24 mouse cellular contexts compared by ENCODE assay signal in genomic region chr9:103061471-103062053, GRCm38 (mm10). TPM values are rescaled to one million over a fixed set of nuclear protein-coding genes. Genes with fewer than 3 reads are reported as not detected.
DNase-seq lines count a peak whose midpoint lies in the region; TF ChIP-seq lines count a peak whose summit lies in the region.
"Had no signal": no experiment of that assay in that cellular context is flagged by ENCODE, and none has a peak within 500 bp of the region (broad histone marks: within the 10 kb centered on the region; RNA-seq: fewer than 3 reads in every experiment).

No protein-coding gene starts in this region.

- H3K27me3 ChIP-seq in myocyte (ENCODE audit: control insufficient read depth, insufficient read depth, insufficient read length): no peaks in the 10 kb centered on the region
- H3K27me3 ChIP-seq: limb, embryonic 15.5 days; liver, embryonic 13.5 days had no signal

- H3K4me3 ChIP-seq in embryonic fibroblast, embryonic 13.5 days (ENCODE audit: insufficient read depth, low read length): no peak overlapping the region
- no peak overlapping the region for H3K4me3 ChIP-seq in myocyte
- no peak overlapping the region for H3K4me3 ChIP-seq in gastrocnemius, adult 2 months
- H3K4me3 ChIP-seq: forebrain, embryonic 10.5 days; heart, adult 2 months; heart, embryonic 13.5 days; hindbrain, embryonic 10.5 days; limb, embryonic 10.5 days; limb, embryonic 15.5 days; liver, embryonic 13.5 days had no signal

- peak; percentile 22 for DNase-seq in Muller cell, postnatal 12 days (ENCODE audit: inconsistent ontology term)
- DNase-seq in gastrocnemius, adult 2 months: no peak
- no peak for DNase-seq in kidney, postnatal 10 days
- DNase-seq in kidney, postnatal 36 days: no peak
- DNase-seq: adrenal gland, adult 8-10 months; cerebellum, adult 8-10 months; cerebellum, postnatal 36 days; heart, adult 2 months; heart, postnatal 10 days; kidney, adult 9 months; kidney, postnatal 14 days; liver, embryonic 13.5 days; lung, adult 2 months; lung, postnatal 14 days; midbrain, embryonic 14.5 days; right cerebral cortex, postnatal 25 days had no signal

- H3K4me1 ChIP-seq in embryonic fibroblast, embryonic 13.5 days (ENCODE audit: control insufficient read depth, insufficient read depth, low read length): peaks cover 10% of the 10 kb centered on the region; the same call in 1 of the 2 replicates
- H3K4me1 ChIP-seq: forebrain, embryonic 10.5 days; heart, embryonic 13.5 days; hindbrain, embryonic 10.5 days; liver, embryonic 13.5 days had no signal

- TF ChIP-seq POLR2A in embryonic fibroblast, embryonic 13.5 days (IDR thresholded peaks at IDR 0.05; ENCODE audit: low read depth, low read length): no peak
- no peak for TF ChIP-seq POLR2A in myocyte (IDR thresholded peaks at IDR 0.05; ENCODE audit: insufficient read length, low read depth)

- intact Hi-C loops in gastrocnemius, adult 2 months (cut with DNase I): no loop called here

- no peaks in the 10 kb centered on the region for H3K79me2 ChIP-seq in myocyte (ENCODE audit: control insufficient read depth, insufficient read depth)

- no peak overlapping the region for H3ac ChIP-seq in myocyte (ENCODE audit: control insufficient read depth, insufficient read length)

- TF ChIP-seq CTCF in embryonic fibroblast, embryonic 13.5 days (IDR thresholded peaks at IDR 0.05; ENCODE audit: borderline replicate concordance, insufficient read depth, low read length): no peak
- TF ChIP-seq CTCF in gastrocnemius, adult 2 months (IDR thresholded peaks at IDR 0.05): no peak

- no peaks in the 10 kb centered on the region for H3K36me3 ChIP-seq in myocyte (ENCODE audit: control insufficient read depth, insufficient read depth)
- H3K36me3 ChIP-seq: forebrain, embryonic 10.5 days; heart, embryonic 13.5 days; hindbrain, embryonic 10.5 days; limb, embryonic 10.5 days; limb, embryonic 15.5 days; liver, embryonic 13.5 days had no signal

- peak overlapping the region; percentile 84 for H3K27ac ChIP-seq in embryonic fibroblast, embryonic 13.5 days (ENCODE audit: insufficient read depth, low read length)
- no peak overlapping the region for H3K27ac ChIP-seq in gastrocnemius, adult 2 months
- H3K27ac ChIP-seq: forebrain, embryonic 10.5 days; heart, adult 2 months; heart, embryonic 13.5 days; hindbrain, embryonic 10.5 days; limb, embryonic 10.5 days; limb, embryonic 15.5 days; liver, embryonic 13.5 days had no signal

- peak overlapping the region; percentile 55 for H3K4me2 ChIP-seq in myocyte (ENCODE audit: low read depth)
- H3K4me2 ChIP-seq: heart, embryonic 13.5 days; limb, embryonic 15.5 days; liver, embryonic 13.5 days had no signal

TF ChIP-seq in myocyte, 11 proteins besides CTCF, POLR2A, EP300 and RAD21:
- 0 out of 2 replicates have a peak, but pooled peaks have one; percentile 57 for TF ChIP-seq CEBPB (IDR thresholded peaks at IDR 0.05; ENCODE audit: insufficient read depth, poor library complexity, severe bottlenecking)
- no peak for TF ChIP-seq USF1 (IDR thresholded peaks at IDR 0.05; ENCODE audit: low read depth)

RNA-seq across cellular contexts. Expression of gene Rab6b, which starts 50.0 kb away (rescaled TPM):
- 1.7 and 2.4 TPM in 2 replicates for polyA plus RNA-seq in embryonic fibroblast, embryonic 13.5 days (2011; ENCODE audit: insufficient read length, low read depth, missing spikeins)
- polyA plus RNA-seq in myocyte (2012; fragmentation: generic; extraction: Trizol): 2.4 TPM
- 1 to 10 TPM; 1.1 to 1.2 TPM for total RNA-seq in gastrocnemius, adult 2 months (2021)
- total RNA-seq: MEL had no signal
